Mouse (Mus musculus): ENCODE data around the gene Tnnt3. TPM values are rescaled to one million over a fixed set of nuclear protein-coding genes. Genes with fewer than 3 reads are reported as not detected.

Gene Tnnt3
- polyA plus RNA-seq, 1 experiment from 2014 or later = 1.7 TPM

DNA sequence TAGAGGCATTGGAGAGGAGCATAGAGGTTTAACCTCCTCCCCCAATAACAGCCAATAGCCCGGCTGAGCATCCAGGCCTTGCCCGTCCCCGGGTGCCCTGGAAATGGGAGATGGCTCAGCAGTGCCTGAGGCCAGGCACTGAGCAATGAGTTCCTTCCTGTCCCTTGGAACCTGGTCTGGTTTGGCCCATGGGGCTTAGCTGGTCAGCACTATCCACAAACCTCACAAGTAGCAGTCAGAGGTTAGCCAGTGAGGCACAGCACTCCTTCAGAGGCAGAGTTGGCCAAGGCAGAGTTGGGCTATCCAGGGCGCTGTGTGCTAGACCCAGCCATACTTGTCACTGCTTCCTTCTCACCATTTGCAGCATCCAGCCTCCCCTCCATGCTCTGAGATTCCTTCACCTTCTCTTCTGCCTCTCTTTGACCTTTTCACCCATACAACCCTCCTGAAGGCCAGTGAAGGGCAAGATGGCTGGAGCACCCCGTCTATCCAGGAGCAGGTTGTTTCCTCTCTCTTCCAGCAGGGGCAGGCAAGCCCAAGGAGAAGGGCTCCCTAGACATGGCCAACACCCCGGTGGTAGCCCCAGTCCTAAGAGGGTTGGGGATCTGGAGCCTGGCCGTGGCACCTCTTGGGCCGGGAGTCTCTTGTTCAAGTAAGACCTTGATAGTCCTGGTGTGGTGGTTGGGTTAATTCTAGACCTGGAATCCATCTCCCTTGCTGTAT lies 56.9 kb downstream of the Tnnt3 start:
- Histone ChIP-seq H3K4me2 (replicated peaks; ENCODE audit: low read depth, low read length) (no peak overlapping the region), H3K4me3 (ENCODE audit: low read depth, low read length) (no peak overlapping the region), H3K27me3 (ENCODE audit: control insufficient read depth, insufficient read depth, low read length) (no peaks in the 10 kb centered on the region), H3K9me3 (ENCODE audit: control insufficient read depth, low read length) (no peaks in the 10 kb centered on the region), H3K4me1 (replicated peaks; ENCODE audit: control insufficient read depth, insufficient read depth, low read length) (peaks cover 3% of the 10 kb centered on the region), H3K9ac (ENCODE audit: low read depth, low read length) (no peak overlapping the region), H3K27ac (ENCODE audit: low read depth, low read length) (no peak overlapping the region), H3K36me3 (ENCODE audit: control insufficient read depth, insufficient read depth, low read length) (no peaks in the 10 kb centered on the region)
- DNase-seq (ENCODE audit: low spot score) (no peak), ATAC-seq (ENCODE audit: low FRiP score) (no peak)
- WGBS = 86% methylated on average over 8 of the region's 8 CpGs

DNA sequence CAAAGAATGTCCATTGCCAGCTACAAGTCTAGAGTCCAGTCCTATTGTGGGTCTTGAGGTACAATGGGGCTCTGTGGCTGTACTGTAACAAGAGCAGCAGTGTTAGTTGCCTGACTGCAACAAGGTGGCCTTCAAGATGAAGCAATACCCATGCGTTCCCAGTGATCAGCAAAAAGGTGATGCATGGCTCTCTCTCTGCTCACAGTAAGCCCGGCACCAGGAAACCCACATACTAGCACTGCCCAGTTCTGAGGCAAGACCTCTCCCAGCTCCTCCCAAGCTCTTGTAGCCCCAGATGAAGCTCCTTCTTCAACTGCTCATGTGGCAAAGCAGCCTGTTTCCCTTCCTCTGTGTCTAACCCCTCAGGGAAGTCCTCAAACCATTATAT lies 57.4 kb downstream of the Tnnt3 start:
- DNase-seq (ENCODE audit: low spot score) (no peak), ATAC-seq (ENCODE audit: low FRiP score) (no peak)
- no peaks in the 10 kb centered on the region for H3K36me3 ChIP-seq (ENCODE audit: control insufficient read depth, insufficient read depth, low read length)

DNA sequence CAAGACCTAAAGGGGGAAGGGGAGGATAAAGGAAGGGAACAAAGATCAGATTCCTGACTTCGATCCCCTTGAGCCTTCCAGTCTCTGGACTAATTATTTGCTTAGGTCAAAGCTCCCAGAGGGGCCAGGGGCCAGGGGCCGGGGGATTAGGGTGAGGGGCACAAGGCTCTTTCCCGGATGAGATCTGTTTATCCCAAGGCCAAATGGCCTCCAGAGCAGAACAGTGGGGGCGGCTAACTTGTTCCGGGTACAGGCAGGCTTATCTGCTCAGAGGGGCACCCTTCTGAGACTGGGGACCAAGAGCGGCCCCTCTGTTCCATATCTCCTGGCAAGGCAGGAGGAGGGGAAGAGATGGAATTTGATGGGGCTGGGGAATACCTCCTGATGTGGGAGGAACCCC lies 59.1 kb downstream of the Tnnt3 start:
- Histone ChIP-seq H3K27me3 (ENCODE audit: control insufficient read depth, insufficient read depth, low read length) (no peaks in the 10 kb centered on the region), H3K4me2 (replicated peaks; ENCODE audit: low read depth, low read length) (no peak overlapping the region), H3K4me1 (replicated peaks; ENCODE audit: control insufficient read depth, insufficient read depth, low read length) (peaks cover 7% of the 10 kb centered on the region), H3K9ac (ENCODE audit: low read depth, low read length) (no peak overlapping the region), H3K36me3 (ENCODE audit: control insufficient read depth, insufficient read depth, low read length) (no peaks in the 10 kb centered on the region), H3K4me3 (ENCODE audit: low read depth, low read length) (no peak overlapping the region), H3K27ac (ENCODE audit: low read depth, low read length) (no peak overlapping the region), H3K9me3 (ENCODE audit: control insufficient read depth, low read length) (no peaks in the 10 kb centered on the region)
- WGBS = 56% methylated on average over 6 of the region's 6 CpGs
- ATAC-seq (ENCODE audit: low FRiP score) (no peak), DNase-seq (ENCODE audit: low spot score) (no peak)

More for the DNA sequence above, 57.4 kb downstream of the Tnnt3 start:
- H3K9me3 ChIP-seq (ENCODE audit: control insufficient read depth, low read length) = no peaks in the 10 kb centered on the region
- no peak overlapping the region for H3K4me2 ChIP-seq (replicated peaks; ENCODE audit: low read depth, low read length)
- no peak overlapping the region for H3K9ac ChIP-seq (ENCODE audit: low read depth, low read length)
- no peak overlapping the region for H3K27ac ChIP-seq (ENCODE audit: low read depth, low read length)
- no peaks in the 10 kb centered on the region for H3K27me3 ChIP-seq (ENCODE audit: control insufficient read depth, insufficient read depth, low read length)
- no peak overlapping the region for H3K4me3 ChIP-seq (ENCODE audit: low read depth, low read length)
- 90% methylated on average over 2 of the region's 2 CpGs for WGBS
- peaks cover 3% of the 10 kb centered on the region for H3K4me1 ChIP-seq (replicated peaks; ENCODE audit: control insufficient read depth, insufficient read depth, low read length)

DNA sequence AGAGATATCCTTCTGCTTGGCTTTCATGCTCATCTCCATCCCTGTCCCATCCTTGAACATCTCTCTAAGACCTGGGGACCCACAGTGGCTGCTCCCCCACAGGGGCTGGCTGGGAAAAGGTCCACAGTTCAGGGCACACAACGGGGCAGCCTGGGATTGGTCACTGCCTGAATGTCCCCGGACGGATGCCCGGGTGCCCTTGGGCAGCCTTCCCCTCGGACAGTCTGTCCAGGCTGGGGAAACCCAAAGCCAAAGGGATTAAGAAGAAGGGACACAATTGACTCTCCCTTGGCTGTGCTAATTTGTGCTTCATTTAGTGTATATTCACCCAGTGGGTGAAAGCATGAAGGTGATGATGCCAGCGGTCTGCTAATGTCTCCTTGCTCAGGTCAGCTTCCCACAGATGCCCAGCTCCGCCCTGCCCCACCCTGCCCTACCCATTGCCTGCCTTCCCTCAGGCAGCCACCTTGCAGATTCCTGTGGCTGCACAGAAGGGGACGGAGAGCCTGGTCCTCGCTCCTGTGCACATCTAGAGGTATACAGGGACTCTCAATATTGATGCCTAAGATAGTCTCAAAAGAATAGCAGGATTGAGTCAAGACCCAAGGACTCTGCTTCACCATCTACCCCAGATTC lies 60.0 kb downstream of the Tnnt3 start:
- no peak overlapping the region for H3K4me3 ChIP-seq (ENCODE audit: low read depth, low read length)
- H3K4me2 ChIP-seq (replicated peaks; ENCODE audit: low read depth, low read length) = no peak overlapping the region
- H3K9ac ChIP-seq (ENCODE audit: low read depth, low read length) = no peak overlapping the region
- no peaks in the 10 kb centered on the region for H3K9me3 ChIP-seq (ENCODE audit: control insufficient read depth, low read length)
- H3K36me3 ChIP-seq (ENCODE audit: control insufficient read depth, insufficient read depth, low read length) = no peaks in the 10 kb centered on the region
- no peak for ATAC-seq (ENCODE audit: low FRiP score)
- DNase-seq (ENCODE audit: low spot score) = no peak
- H3K27ac ChIP-seq (ENCODE audit: low read depth, low read length) = no peak overlapping the region
- 90% methylated on average over 9 of the region's 9 CpGs for WGBS
- no peaks in the 10 kb centered on the region for H3K27me3 ChIP-seq (ENCODE audit: control insufficient read depth, insufficient read depth, low read length)
- H3K4me1 ChIP-seq (replicated peaks; ENCODE audit: control insufficient read depth, insufficient read depth, low read length) = peaks cover 9% of the 10 kb centered on the region

DNA sequence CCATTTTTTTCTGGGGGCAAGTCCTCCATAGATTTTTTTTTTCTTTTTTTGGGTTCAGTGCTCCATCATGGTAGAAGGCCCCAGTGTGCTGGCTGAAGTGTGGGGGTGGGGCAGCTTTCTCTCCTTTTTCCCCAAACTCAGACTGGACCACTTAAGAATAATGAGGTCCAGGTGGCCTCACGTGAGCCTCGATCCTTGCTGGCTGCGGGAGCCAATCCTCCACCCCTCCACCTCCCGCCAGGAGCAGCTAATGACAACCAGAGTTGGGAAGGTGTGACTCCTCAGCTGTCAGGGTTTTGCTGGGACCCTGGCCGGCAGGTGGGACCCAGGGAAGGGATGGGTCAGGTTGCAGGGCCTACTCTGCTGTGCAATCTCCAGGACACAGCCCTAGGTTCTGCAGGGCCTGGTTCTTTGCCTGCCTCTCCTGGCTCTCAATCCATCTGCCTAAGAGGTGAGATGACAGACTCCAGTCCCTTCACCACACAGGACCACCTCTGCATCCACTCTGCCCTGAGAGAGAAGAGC lies 61.1 kb downstream of the Tnnt3 start:
- no peak for ATAC-seq (ENCODE audit: low FRiP score)
- no peak overlapping the region for H3K9ac ChIP-seq (ENCODE audit: low read depth, low read length)
- no peaks in the 10 kb centered on the region for H3K36me3 ChIP-seq (ENCODE audit: control insufficient read depth, insufficient read depth, low read length)
- peaks cover 6% of the 10 kb centered on the region for H3K4me1 ChIP-seq (replicated peaks; ENCODE audit: control insufficient read depth, insufficient read depth, low read length)
- no peak overlapping the region for H3K4me3 ChIP-seq (ENCODE audit: low read depth, low read length)
- H3K27ac ChIP-seq (ENCODE audit: low read depth, low read length) = no peak overlapping the region
- H3K9me3 ChIP-seq (ENCODE audit: control insufficient read depth, low read length) = no peaks in the 10 kb centered on the region
- DNase-seq (ENCODE audit: low spot score) = no peak
- 49% methylated on average over 5 of the region's 5 CpGs for WGBS
- no peaks in the 10 kb centered on the region for H3K27me3 ChIP-seq (ENCODE audit: control insufficient read depth, insufficient read depth, low read length)
- H3K4me2 ChIP-seq (replicated peaks; ENCODE audit: low read depth, low read length) = no peak overlapping the region

DNA sequence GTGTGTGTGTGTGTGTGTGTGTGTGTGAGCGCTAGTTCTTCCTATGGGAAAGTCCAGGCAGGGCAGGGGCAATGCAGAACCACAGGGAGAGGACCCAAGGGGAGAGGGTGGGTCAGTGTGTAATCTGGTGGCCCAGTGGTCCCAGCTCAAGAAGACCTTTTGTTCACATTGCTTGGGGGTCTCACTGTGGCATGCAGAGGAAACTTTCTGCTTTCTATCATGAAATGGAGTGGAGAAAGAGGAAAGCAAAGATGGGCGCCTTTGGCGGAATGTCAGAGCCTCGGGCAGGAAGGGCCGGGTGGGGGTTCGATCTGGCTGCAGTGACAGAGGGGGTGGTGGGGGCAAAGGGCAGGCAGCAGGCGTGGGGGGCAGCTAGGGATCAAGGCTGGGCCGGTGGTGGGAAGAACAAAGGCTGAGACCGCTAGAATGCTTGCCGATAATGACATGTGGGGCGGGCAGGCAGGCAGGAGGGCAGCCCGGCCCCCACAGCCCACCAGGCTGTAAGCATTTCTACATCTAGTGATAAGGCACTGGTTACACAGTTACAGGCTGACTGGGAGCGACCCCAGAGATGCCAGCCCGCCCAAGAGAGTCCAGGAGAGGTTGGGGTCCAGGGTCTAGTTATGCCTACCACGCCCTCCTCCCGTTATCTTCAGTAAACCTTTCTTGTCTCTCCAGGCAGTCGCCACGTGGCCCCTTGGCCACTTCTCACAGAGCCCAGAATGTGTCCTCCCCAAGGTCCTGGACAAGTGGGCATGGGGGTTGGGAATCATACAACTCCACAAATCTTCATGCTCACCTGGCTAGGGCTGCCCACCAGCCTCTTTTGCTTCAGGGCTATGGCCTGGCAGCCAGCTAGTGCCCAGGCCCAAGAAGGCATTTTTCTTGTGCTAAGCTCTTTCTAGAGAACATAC lies 62.6 kb downstream of the Tnnt3 start:
- ATAC-seq (ENCODE audit: low FRiP score) = no peak
- H3K27ac ChIP-seq (ENCODE audit: low read depth, low read length) = 0 out of 2 replicates have a peak overlapping the region, but pooled peaks have one; percentile 24
- H3K4me1 ChIP-seq (replicated peaks; ENCODE audit: control insufficient read depth, insufficient read depth, low read length) = peaks cover 6% of the 10 kb centered on the region
- H3K4me3 ChIP-seq (ENCODE audit: low read depth, low read length) = no peak overlapping the region
- H3K36me3 ChIP-seq (ENCODE audit: control insufficient read depth, insufficient read depth, low read length) = no peaks in the 10 kb centered on the region
- no peaks in the 10 kb centered on the region for H3K27me3 ChIP-seq (ENCODE audit: control insufficient read depth, insufficient read depth, low read length)
- WGBS = 24% methylated on average over 18 of the region's 18 CpGs
- H3K9me3 ChIP-seq (ENCODE audit: control insufficient read depth, low read length) = no peaks in the 10 kb centered on the region
- H3K9ac ChIP-seq (ENCODE audit: low read depth, low read length) = no peak overlapping the region
- no peak overlapping the region for H3K4me2 ChIP-seq (replicated peaks; ENCODE audit: low read depth, low read length)
- no peak for DNase-seq (ENCODE audit: low spot score)

DNA sequence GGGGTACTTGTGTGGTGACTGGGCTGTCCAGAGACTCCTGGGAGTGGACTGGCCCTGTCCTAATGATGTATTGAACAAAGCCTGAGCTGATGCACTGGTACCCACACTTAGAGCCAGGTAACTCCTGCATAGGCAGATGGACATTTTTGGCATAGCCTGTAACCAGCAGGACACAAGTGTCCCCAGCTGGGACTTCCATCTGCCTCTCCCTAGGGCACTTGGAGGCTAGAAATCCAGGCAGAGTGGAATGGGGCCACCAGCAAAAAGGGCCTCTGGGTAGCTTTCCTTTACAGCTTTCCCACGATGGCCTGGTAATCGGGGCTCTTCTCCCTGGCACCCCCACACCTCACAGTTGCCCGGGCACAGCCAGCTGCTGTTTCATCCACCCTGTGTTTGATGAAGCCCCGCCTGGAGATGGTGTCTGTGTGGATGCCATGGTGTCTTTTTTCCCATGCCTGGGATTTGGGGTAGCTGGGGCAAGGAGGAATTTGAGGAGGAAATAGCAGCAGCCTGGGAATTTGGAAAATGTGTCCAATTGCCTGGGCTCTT lies 63.3 kb downstream of the Tnnt3 start:
- 69% methylated on average over 4 of the region's 4 CpGs for WGBS

DNA sequence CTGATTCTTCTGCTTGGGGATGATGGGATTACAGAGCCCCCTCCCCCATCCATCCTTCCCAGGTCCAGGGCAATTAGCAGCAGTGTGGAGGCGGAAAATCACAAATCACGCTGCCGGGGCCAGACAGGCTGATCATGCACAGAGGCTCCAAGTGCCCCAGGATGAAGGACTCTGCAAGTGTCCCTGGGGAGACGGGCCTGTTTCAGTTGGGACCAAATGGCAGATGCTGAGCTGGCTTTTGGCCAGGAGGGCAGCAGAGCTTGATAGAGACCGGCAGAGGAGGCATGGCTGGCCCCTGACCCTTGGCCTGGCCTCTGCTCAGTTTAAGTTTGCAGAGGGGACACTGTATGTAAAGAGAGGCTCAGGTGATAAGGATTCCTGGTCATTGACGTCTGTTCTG lies 64.5 kb downstream of the Tnnt3 start:
- no peak overlapping the region for H3K4me2 ChIP-seq (replicated peaks; ENCODE audit: low read depth, low read length)
- no peak overlapping the region for H3K4me3 ChIP-seq (ENCODE audit: low read depth, low read length)
- H3K27me3 ChIP-seq (ENCODE audit: control insufficient read depth, insufficient read depth, low read length) = no peaks in the 10 kb centered on the region
- DNase-seq (ENCODE audit: low spot score) = no peak
- H3K4me1 ChIP-seq (replicated peaks; ENCODE audit: control insufficient read depth, insufficient read depth, low read length) = peaks cover 6% of the 10 kb centered on the region
- ATAC-seq (ENCODE audit: low FRiP score) = no peak
- WGBS = 39% methylated on average over 6 of the region's 6 CpGs
- H3K36me3 ChIP-seq (ENCODE audit: control insufficient read depth, insufficient read depth, low read length) = no peaks in the 10 kb centered on the region
- no peak overlapping the region for H3K9ac ChIP-seq (ENCODE audit: low read depth, low read length)
- H3K27ac ChIP-seq (ENCODE audit: low read depth, low read length) = no peak overlapping the region
- H3K9me3 ChIP-seq (ENCODE audit: control insufficient read depth, low read length) = no peaks in the 10 kb centered on the region

More for the DNA sequence above, 63.3 kb downstream of the Tnnt3 start:
- H3K4me1 ChIP-seq (replicated peaks; ENCODE audit: control insufficient read depth, insufficient read depth, low read length) = peaks cover 6% of the 10 kb centered on the region
- H3K4me2 ChIP-seq (replicated peaks; ENCODE audit: low read depth, low read length) = no peak overlapping the region
- ATAC-seq (ENCODE audit: low FRiP score) (no peak), DNase-seq (ENCODE audit: low spot score) (no peak)
- H3K27me3 ChIP-seq (ENCODE audit: control insufficient read depth, insufficient read depth, low read length) = no peaks in the 10 kb centered on the region
- no peaks in the 10 kb centered on the region for H3K9me3 ChIP-seq (ENCODE audit: control insufficient read depth, low read length)
- H3K4me3 ChIP-seq (ENCODE audit: low read depth, low read length) = no peak overlapping the region
- no peak overlapping the region for H3K27ac ChIP-seq (ENCODE audit: low read depth, low read length)
- no peak overlapping the region for H3K9ac ChIP-seq (ENCODE audit: low read depth, low read length)
- no peaks in the 10 kb centered on the region for H3K36me3 ChIP-seq (ENCODE audit: control insufficient read depth, insufficient read depth, low read length)
